Mouse (Mus musculus) erythroid progenitor cell, adult 5-6 weeks (primary cell): ENCODE data around the gene Rpa3. TPM values are rescaled to one million over a fixed set of nuclear protein-coding genes. Genes with fewer than 3 reads are reported as not detected.

Experiments used
- ATAC-seq: replicated peaks from 2 replicates; pipeline ENCODE4 v1.8.0; 2016; ENCODE audit warnings: moderate number of reproducible peaks, mild to moderate bottlenecking, moderate TSS enrichment, inconsistent platforms; ENCODE audit not compliant: poor library complexity, low FRiP score, severe bottlenecking
- total RNA-seq, 2 experiments: library from RNA; stranded (forward) in 1 of 2; stranded (reverse) in 1 of 2; fragments of 150-400 nt in 1 of 2; fragments of 186-747, 209-891 nt in 1 of 2; gene quantifications; 2 replicates each; pipeline versions ENCODE4 v1.2.3 to v1.2.4; 2015 to 2017; ENCODE audit warnings: low replicate concordance in 2 of 2

Rpa3 gene
- 82.2 and 119 TPM in 2 replicates for total RNA-seq (2015; ENCODE audit: low replicate concordance)
- 38.7 and 84.1 TPM in 2 replicates for total RNA-seq (2017; ENCODE audit: low replicate concordance)

DNA sequence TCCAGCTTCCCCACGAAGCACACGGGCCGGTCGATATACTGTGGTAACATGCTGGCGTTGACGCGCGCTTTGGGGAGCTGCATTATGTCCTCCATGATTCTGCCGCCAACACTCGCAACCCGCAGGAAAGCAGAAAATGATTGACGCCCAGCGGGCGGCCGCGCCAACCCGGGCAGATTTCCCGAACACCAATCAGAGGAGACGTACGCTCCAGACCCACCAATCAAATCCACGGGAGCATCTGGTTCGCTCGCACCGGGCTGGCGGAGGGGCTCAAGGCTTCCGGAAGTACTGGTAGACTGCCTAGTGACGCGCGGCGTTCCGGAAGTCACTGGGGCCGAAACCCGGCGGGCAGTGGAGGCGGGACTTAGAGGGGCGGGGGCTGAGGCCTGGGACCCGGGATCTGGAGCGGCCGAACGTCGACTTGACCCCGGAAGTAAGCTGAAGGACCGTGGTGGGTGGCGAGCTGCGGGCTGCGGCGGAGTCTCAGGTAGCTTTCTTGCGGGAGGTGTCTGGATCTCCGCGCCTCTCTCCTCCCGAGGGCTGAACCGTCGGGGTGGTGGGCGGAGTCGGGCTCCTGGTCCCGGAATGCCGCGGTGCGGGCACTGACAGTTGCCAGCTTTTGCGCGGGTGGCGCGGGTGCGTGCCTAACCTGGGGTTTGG is at the start of gene Rpa3, which contains the start of the genes Umad1 and Gm45062:
Gene Rpa3 (minus strand): TSS at position 170 of the 663 bp plus-strand sequence.
Gene Umad1 (plus strand): TSS at position 285 of the 663 bp plus-strand sequence.
Gene Gm45062 (plus strand): TSS at position 447 of the 663 bp plus-strand sequence.
- ATAC-seq: peak; percentile 95

DNA sequence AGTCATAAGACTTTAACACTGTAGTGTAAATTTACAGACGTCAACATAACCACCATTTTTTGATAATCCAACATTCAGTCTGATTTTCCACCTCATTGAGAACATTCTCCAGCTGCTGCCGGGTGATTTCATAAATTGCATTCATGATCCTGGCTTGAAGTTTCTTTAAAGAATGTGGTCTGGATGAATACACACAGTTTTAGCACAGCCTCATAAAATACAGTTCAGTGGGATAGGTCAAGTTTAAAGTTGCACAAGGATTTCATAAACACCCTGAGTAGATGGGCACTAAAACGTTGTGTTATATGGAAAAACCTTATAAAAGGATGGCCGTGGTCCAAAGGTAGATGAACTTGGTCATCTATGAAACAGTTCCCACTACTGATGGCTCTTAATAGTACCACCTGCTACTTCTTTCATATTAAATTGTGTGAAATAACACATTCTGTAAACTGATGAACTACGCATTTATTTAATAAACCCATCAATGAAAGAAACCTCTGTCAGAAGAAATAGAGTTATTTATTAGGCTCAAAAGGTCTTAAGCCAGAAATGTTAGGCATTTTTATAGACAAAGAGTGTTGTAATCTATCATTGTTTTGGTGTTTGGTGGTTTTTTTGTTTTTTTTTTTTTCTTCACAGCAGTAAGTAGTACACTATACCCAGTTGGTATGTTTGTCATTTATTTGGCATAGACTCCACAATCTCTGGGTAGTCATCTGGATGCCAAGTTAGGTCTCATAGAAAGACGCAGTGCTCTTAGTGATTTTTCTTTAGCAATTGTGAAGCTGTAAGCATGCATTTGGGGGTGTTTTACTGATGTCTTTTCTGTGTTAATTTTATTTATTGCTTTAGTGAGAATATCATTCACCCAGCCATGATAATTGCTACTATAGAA is 49.2 kb upstream of the Rpa3 start:
- no peak for ATAC-seq

DNA sequence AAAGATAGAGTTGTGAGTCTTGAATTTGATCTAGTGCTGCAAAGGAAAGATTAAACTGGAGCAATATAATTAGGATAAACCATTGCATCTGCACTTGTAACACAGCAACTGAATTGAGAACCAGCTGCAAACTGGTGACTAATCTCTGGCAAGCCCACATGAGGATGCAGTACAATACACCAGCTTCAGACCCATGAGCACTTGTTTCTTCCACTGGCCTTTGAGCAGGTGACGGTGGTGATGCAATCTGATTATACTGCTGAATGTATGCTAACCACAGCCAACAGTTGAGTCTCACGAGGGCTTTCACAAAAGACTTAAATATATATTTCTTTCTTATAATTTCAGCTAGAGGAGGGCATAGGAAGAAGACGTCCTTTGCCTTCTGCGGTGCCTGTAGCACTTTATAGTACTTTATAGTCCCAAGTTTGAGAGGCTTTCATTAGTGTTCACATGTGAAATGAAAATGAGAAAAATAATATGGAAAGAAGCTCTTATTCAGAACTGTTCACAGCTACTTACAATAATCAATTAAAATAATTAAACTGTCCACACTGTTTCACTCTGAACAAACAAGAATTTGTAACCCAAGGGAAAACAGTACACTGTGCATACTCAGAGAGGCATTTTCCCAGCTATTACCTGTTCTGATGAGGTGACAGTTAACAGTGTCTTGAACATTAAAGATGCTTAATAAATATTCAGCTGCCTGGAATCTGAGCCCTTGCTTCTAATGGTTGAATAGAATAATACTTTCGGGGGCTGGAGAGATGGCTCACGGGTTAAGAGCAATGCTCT is 40.3 kb upstream of the Rpa3 start:
- no peak for ATAC-seq

- ATAC-seq: no peak
Measured at GRCm38 (mm10) chr6:8294048-8294784, 35.2 kb upstream of the Rpa3 start.

DNA sequence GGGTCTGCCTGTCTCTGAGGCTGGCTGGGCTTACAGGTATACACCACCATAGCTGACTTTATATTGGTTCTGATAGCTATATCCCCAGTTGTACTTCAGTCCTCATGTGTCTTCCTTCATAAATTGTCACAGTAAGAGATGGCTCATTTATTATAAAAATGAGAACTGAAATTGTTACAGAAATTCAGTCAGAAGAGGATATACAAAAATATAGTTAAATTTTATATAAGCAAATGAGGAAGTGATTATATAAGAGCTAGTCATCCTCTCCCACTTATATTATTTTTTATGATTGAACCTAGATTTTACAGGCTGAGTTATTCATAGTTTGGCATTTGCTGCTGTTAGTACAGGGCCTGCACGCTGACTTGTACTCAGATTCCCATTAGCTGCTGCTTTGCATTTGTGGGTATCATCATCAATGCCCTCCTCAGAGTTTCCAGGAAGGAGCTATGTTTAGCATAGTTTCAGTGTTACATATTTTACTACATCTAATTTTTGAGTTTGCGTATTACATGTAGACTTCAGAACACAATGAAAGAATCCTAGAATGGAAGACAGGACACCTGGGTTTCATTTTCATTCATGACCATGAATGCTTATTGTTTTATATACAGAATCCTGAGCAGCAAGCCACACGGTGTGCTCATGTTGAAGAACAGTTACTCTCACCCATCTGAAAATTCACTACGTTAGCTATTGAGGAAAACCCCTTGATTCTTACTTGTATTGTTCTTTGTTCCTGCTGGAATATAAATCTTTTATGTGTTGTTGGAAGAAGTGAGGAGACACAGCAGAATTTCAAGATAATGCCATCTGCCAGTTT is 30.0 kb upstream of the Rpa3 start:
- ATAC-seq: no peak

- ATAC-seq: no peak
Measured at GRCm38 (mm10) chr6:8286146-8286545, 27.2 kb upstream of the Rpa3 start.

GRCm38 (mm10) chr6:8285401-8285960 is 26.5 kb upstream of the Rpa3 start:
- no peak for ATAC-seq

GRCm38 (mm10) chr6:8283255-8283654 is 24.3 kb upstream of the Rpa3 start:
- ATAC-seq: no peak

DNA sequence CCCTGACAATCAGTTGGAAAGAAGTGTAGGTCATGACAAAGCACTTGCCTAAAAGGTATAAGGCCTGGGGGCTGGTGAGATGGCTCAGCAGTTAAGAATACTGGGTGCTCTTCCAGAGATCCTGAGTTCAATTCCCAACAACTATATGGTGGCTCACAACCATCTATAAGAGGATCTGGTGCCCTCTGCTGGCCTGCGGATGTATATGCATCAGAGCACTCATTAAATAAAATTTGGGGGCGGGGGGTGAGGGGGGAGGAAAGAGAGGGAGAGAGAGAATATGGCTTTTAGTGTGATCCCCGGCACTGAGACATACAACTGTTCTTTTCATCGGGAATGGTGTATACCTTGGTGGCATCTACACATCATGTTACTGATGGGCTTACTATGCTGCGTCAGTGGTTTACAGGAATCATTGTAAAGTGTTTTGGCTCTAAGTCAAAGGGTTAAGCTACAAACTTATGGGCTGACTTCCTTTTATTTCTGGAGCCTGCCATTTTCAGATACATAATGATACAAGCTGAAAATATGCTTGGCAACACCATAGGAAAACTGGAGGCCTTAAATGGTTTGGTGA is 19.5 kb upstream of the Rpa3 start:
- no peak for ATAC-seq

- ATAC-seq: no peak
Measured at GRCm38 (mm10) chr6:8276431-8276830, 17.5 kb upstream of the Rpa3 start.

DNA sequence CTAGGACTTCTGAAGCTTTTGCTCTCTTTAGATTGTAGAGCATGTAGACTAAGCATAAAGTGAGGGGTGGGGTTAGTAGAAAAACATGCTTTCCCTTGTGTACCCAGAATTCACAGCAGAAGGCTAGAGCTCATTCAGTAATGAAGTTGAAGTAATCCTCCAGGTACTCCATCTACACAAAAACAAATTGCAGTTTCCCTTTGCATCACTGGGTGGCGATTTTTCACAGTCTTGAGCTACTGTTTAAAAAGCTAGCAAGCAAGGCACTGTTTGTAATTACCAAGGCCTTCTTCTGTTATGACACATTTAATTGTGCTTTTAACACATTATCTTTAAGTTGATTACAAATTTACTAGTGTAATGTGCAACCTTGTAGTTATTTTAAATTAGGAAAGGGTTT is 16.1 kb upstream of the Rpa3 start:
- ATAC-seq: peak; percentile 66; the same call in 1 of the 2 replicates

GRCm38 (mm10) chr6:8274387-8275054 is 15.5 kb upstream of the Rpa3 start:
- ATAC-seq: peak; percentile 91

DNA sequence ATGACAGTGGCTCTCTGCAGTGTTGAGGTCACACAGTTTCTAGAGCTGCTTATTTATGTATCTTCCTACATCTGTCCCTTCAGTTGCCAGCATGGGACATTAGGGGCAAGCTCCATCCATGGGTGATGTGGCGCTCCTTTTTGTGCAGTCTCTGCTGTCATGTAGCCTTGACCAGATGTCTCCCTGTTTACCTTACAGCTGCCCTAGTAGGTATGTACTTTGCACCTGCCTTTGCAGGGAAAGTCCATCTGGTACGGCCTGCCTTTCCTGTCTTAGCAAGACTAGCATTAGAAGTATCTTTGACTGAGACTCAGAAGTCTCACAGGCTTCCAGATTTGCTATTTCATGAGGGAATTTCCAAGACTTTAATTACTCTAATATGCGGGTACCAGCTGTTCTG is 12.1 kb upstream of the Rpa3 start:
- no peak for ATAC-seq

- ATAC-seq: peak; percentile 23
Measured at GRCm38 (mm10) chr6:8259667-8260044, 683 bp upstream of the Rpa3 start.

- peak; percentile 36; the same call in 1 of the 2 replicates for ATAC-seq
Measured at GRCm38 (mm10) chr6:8258316-8258715, 657 bp downstream of the Rpa3 start.

GRCm38 (mm10) chr6:8228596-8228995 is 30.4 kb downstream of the Rpa3 start:
- no peak for ATAC-seq

GRCm38 (mm10) chr6:8227035-8227434 is 31.9 kb downstream of the Rpa3 start:
- no peak for ATAC-seq
